Mouse (Mus musculus) left cerebral cortex, adult 18-20 months (tissue): ENCODE measurements at regions not wholly inside any gene's neighbourhood (a gene's known extent, or its start where the extent isn't known, plus 50 kb on each side); places are given as distances from the start of the nearest gene placed in this dataset.
"Not testable (repeated sequence)": the region's sequence is repeated elsewhere in the genome, so short reads cannot be mapped to it uniquely, and the experiment has no call there.

Experiments
- DNase-seq, 2 experiments: peaks; one replicate each; pipeline ENCODE4 v3.0.0; 2021 to 2022; ENCODE audit warnings: low spot score in 2 of 2, mixed read lengths in 1 of 2

DNA sequence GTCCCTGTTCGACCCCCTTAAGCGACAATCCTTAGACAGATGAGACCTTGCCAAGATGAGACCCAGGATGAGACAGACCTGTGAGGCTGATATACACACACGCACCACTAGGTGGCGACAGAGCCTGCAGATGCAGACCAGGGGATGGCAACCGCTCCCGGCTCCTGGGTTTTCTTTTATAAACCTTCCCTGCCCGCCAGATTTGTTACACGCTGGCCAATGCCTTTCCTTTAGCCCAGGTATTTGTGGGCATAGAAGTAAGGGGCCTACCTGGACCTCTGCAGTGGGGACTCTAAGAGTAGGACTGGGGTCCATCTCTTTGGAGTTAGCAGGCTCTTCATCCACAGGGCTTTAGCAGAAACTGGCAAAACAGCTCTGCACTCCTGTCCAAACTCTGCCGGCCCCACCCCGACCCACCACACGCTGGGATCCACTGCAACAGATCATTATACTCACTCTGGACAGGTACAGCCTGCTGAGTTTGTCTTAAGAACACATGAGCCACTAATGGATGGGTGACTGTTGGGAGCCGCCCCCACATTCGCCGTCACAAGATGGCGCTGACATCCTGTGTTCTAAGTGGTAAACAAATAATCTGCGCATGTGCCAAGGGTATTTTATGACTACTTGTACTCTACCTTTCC, 390.6 kb downstream of the Sox9 start:
- DNase-seq = peak; percentile 69 to 76

DNA sequence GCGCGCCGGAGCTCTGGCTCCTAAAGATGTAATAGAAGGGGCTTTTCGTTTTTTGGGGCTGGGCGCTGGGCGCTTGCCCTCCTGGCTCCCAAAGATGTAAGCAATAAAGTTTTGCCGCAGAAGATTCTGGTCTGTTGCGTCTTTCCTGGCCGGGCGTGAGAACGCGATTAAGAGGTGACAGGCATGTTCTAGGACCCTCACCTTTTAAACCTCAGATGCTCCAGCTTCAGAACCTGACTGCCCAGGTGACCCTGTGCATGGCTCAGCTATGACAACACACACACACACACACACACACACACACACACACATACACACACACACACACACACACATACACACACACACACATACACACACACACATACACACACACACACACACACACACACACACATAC, 391.3 kb downstream of the Sox9 start:
- not testable (repeated sequence) for DNase-seq

DNA sequence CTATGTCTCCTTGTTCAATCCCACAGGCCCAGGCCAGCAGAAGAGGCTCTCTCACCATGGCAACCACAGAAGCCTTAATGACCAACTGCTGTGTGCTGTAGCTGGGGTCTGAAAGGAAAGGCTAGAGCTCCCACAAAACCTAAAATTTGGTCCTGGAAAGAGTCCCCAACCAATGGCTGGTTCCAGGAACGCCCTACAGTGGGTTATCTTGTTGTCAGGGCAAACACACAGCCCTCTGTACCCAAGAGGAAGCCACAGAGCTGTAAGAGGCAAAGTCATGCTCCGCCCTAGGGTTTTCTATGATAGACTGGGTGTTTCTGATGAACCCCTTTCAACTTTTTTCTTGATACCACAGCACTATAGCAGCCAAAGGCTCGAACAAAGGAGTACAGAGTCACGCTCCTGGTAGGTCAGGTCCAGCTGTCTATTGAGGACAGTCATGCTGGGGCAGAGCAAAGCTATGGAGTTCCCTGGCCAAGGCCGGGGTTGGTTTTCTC, 392.0 kb downstream of the Sox9 start:
- no peak for DNase-seq

DNA sequence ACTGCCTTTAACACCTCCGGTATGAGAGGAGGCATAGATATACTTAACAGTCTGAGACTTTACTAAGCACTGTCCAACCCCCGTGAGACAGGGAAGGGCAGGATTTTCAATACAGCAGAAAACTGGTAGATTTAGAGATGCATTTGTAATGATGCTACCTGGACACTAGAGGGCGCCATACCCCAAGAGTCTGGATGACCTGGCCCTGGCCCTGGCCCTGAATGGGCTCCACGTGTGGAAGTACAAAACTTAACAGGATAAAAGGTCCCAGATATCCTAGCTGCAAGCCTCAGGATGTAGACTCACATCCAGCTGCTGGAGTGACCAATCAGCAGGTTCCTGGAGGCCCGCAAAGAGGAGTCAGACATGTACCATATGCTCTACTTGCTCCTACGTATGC, 393.3 kb downstream of the Sox9 start:
- peak in 1 of 2 experiments; percentile 45 for DNase-seq

DNA sequence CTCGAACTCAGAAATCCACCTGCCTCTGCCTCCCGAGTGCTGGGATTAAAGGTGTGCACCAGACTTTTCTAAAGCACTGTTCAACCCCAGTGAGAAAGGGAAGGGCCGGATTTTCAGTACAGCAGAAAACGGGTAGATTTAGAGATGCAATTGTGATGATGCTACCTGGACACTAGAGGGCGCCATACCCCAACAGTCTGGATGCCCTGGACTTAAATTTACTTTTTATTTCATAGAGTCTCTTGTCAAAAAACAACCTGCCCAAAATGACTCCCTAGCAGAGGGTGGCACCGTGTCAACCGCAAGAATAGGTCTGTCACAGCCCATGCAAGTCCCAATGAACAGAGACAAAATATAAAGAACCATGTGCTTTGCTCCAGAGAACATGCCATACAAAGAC, 394.2 kb downstream of the Sox9 start:
- peak; percentile 67 to 70 for DNase-seq

DNA sequence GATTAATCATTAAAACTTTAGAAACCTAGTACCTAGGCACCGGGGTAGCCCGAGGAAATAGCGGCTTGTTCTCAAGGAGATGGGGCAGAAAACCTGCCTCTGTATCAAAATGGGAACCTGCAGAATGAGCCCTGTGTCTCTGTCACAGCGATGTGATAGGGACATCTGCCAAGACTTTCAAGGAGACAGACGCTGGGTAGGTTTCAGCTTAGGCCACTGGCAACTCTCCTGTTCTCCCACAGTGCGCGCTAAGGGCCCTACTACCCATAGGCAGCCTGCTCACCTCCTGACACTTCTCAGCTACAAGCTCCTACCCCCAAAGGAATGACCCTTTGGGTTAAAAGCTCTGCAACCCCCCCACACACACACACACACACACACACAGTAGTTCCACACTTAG, 396.4 kb downstream of the Sox9 start:
- no peak for DNase-seq

DNA sequence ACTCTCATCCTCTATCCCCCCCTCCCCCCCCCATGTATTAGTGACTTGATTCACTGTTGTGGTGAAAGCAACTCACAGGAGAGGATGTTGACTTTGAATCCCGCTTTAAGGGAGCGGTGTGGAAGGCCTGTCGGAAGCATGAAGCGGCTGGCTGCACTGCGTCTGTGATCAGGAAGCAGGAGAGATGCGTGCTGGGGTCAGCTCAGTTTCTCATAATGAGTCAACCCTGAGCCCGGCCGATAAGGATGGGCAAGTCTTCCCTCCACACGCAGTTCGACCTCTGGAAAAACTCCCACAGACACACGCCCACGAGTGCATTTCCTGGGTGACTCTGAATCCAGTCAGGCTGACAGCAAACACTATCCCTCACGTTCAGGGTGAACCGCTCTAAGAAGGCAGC, 398.0 kb downstream of the Sox9 start:
- no peak for DNase-seq

DNA sequence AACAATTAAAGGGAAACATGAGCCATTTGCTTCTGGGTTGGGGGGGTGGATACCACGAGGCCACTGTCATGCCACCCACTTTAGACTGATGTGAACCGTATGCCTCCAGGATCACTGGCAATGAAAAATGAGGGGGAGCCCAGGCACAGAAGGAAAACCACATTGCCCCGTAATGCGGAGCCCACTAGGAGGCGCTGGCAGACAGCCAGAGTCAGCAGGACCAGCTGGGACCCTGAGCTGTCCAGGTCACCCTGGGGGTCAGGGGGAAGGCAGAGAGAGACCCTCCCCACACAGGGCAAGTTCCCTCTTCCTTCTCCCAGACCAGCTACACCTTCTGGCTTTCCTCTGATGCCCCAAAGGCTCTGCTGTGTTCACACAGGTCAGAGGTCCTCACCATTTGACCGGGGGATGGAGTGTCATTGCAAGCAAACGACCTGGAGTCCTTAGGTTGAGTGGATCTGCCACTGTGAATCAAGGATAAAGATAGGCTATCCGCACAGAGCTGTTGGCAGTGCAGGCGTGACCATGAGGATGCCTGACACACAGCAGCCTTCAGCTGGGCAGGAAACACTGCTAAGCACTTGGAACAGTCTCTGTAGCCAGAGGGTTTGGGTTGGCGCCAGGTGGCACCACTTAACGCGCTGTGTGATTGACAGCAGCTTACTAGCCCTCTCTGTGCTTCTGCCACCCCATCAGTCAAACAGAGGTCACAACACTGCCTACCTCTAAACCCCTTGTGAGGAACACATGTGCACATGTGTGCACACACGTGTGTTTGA, 400.2 kb downstream of the Sox9 start:
- DNase-seq = no peak

DNA sequence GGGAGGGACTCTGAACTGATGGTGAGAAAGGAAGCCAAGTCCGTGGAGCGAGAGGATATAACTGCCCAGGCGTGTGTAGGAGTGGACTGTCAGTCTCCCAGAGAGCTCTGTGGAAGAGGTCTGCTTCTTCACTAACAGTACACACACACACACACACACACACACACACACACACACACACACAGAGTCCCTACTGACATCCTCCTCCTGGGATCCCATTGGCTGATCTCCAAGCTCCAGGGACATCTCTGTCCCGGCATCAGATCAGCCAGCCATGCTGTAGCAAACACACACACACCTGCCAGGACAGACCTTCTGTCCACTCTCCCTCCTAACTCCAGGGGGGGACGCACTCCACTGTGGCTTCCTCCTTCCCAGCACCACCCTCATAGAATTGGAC, 401.5 kb downstream of the Sox9 start:
- DNase-seq = no peak

DNA sequence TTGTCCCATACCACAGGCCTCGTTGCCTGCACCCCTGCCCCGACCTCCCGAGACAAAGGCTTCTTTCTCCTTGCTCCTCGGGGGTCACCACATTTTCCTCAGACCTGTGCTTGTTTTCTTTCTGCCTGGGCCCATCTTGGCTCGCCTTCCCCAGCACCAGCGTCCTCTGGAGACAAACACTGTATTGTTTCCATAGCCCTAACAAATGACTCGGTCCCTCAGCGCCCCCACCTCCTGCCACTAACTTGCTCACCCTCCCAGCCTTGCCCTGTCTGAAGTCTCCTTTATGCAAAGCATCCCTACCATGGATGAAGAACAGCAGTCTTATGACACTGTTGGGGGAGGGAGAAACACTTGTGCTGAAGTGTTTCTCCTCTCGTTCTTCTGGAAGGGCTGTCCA, 402.1 kb downstream of the Sox9 start:
- no peak for DNase-seq

DNA sequence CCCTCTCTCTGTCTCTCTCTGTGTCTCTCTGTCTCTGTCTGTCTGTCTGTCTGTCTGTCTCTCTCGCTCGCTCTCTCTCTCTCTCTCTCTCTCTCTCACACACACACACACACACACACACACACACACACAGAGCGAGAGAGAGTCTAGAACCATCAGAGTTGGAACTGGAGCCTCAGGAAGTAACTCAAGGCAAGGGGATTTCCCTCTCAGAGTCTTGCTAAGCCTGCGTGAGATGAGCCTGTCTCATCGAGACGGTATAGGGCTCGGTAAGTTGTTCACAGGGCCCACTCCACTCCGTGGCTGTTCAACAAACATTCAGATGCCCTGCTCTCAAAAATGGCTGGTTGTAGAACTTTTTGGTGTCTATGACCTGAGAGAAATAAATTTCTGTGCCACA, 405.4 kb downstream of the Sox9 start:
- DNase-seq = no peak

DNA sequence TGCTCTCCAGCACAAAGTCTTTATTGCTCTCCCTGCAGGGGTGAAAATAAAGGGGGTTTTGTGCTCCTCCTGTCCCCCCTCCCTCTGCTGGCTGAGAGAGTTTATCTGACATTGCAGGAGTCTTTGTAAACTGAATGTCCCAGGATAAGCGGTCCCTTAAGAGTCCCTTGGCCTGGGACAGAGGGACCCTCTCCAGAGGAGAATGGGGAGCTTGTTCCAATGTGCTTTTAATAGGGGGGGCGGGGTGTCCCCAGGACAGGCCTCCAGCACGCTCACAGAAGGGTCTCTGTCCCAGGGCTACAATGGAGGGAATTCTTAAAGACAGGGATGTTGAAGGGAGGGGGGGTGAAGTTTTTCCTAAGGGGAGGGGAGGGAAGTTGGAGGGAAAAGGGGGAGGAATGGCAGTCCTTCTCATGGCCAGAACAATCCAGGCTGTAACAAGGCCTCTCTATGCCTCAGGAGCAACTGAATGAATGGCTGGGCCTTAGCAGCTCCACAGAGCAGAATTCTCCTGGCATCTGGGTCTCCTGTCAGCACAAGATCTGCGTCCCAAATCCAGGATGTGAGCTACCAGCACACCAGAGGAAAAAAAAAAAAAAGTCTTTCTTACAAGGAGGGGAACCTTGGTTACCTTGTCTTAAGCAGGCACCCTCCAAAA, 406.4 kb downstream of the Sox9 start:
- no peak for DNase-seq

DNA sequence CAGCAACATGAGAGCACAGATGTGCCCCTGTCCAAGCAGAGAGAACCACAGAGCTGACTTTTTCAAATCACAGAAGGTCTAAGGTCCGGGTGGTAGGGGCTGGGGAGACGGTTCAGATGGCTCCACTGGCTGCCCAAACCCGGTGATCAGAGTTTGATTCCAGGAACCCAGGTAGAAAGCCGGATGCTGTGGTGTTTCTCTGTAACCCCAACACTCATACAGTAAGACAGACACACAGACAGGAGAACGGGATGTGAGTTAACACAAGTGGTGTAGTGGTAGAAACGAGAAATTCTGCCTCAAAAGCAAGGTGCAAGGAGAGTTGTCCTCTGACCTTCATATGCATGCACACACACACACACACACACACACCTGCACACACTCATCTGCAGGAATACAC, 408.0 kb downstream of the Sox9 start:
- no peak for DNase-seq

DNA sequence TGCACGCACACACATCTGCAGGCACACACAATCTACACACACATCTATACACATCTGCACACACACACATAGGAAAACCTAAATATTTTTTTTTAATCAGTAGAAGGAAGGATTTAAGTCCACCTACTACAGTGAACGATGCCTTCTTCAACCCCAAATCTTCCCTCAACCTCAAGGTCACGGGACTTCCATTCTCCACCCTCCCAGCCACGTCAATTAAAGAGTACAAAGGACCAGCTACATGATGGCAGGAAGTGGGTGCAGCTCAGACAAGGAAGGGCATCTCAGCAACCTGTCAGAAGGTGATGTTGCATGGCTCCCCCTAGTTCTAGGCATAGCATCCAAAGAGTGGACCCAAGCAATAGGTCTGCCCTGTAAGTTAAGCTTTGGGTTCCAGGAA, 408.5 kb downstream of the Sox9 start:
- DNase-seq = no peak

DNA sequence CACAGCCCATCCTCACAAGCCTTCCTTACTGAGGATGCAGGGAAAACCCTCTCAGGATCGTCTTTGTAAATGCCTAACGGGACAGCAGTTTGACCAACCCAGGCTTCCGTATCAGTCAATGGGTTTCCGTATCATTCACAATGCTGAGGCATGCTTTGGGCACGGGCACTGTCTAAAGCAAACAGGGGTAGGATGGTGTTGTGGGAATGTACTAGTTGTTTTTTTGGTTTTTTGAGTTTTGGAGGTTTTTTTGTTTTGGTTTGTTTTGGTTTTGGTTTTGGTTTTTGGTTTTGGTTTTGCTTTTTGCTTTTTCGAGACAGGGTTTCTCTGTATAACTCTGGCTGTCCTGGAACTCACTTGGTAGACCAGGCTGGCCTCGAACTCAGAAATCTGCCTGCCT, 409.0 kb downstream of the Sox9 start:
- DNase-seq = no peak

DNA sequence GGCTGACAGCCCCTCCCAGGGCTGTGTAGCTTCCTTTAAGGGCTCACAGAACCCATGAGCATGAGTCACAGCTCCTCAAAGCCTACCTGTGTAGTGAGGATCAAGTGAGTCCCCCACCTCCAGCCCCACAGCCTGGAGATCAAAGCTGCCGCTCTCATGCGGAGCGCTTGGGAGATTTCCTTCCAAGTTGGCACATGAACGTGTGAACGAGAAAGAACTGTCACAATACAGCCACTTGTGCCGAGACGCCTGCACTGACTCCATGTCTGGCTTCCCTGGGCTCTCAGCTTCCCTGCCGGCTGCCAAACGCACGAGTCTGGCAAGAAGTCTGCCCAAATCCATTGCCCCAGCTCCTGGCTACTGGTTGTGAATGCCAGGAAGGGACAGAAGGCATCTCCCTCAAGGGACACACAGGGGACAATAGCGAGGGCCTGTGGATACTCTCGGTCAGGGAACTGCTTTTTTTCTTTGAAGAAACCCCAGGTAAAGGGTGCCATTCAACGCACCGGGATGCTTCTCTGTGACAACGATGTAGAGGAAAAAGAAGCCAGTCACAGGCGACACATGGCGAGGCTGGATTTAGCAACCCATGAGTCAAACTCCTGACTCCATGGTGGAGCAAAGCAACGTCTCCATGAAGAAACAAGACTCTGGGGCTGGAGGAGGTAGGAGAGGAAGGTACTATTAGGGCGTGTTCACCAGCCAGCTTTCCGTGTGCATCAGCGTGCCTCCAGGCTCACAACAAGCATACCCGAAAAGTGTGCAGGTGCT, 410.2 kb downstream of the Sox9 start:
- peak; percentile 52 to 55 for DNase-seq

DNA sequence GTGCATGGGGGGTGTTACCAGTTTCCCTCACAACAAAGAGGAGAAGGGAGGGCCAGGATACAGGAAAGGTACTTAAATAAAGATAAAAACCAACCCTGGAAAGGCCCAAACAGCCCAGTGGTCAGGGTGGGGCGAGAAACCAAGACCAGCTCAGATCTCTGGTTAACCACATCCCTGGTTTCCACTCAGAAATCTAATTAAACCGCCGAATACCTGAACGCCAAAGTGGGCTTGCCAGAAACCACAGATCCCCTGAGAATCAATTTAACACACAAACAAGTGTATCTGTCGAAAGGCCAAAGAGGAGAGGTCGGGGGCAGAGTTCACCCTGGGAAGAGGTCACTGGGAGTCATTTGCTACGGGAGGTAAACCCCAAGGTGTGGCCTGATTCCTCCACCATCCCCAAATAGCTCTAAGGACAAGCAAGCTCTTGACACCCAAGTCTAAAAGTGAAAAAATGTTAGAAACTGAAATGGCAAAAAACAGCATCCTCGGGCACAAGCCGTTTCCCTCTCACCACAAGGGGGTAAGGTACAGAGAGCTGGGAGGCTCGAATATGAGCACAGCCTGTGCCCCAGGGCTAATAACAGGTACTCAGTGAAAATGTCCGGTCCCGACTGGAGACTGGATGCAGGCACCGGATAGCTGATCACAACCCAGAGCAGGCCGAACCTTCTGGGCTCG, 412.3 kb downstream of the Sox9 start:
- no peak for DNase-seq
